Mouse (Mus musculus) liver, embryonic 16.5 days (tissue): Measurements from ENCODE around the gene Lamc2. TPM values are rescaled to one million over a fixed set of nuclear protein-coding genes. Genes with fewer than 3 reads are reported as not detected.

Experiments
- ATAC-seq: fragments of 200-750 bp; cut with Nextera tagmentation; 2 replicates; pipeline ENCODE4 v1.8.0; 2017; ENCODE audit warnings: low read depth, mild to moderate bottlenecking, moderate number of reproducible peaks, moderate library complexity
- H3K27ac ChIP-seq: fragments of 300-500 bp; sonication (generic); 2 replicates; pipeline ENCODE4 v1.5.1; 2014; ENCODE audit warnings: mild to moderate bottlenecking, low read length
- H3K27me3 ChIP-seq: fragments of 300-500 bp; sonication (generic); 2 replicates; pipeline ENCODE4 v1.6.1; 2014; ENCODE audit warnings: low read depth, low read length, mixed read lengths; ENCODE audit not compliant: control insufficient read depth, insufficient read depth
- H3K36me3 ChIP-seq: fragments of 300-500 bp; sonication (generic); 2 replicates; pipeline ENCODE4 v1.6.1; 2014; ENCODE audit warnings: mild to moderate bottlenecking; ENCODE audit not compliant: control insufficient read depth, insufficient read depth
- H3K4me1 ChIP-seq: fragments of 300-500 bp; sonication (generic); 2 replicates; pipeline ENCODE4 v1.6.1; 2014; ENCODE audit warnings: low read depth, low read length, mixed read lengths; ENCODE audit not compliant: control insufficient read depth
- H3K4me2 ChIP-seq: fragments of 300-500 bp; sonication (generic); 2 replicates; pipeline ENCODE4 v1.6.1; 2014; ENCODE audit warnings: low read depth, low read length, mixed read lengths
- H3K4me3 ChIP-seq: fragments of 300-500 bp; sonication (generic); 2 replicates; pipeline ENCODE4 v1.5.1; 2014; ENCODE audit warnings: low read depth, mild to moderate bottlenecking, low read length
- H3K9ac ChIP-seq: fragments of 300-500 bp; sonication (generic); 2 replicates; pipeline ENCODE4 v1.6.1; 2014; ENCODE audit warnings: low read depth, low read length
- H3K9me3 ChIP-seq: fragments of 300-500 bp; sonication (generic); replicated peaks from 2 replicates; pipeline ENCODE4 v1.6.1; 2016; ENCODE audit warnings: low read length; ENCODE audit not compliant: control insufficient read depth
- WGBS: fragments of 180-500 bp; shearing (Covaris S2); extraction: QIAGEN DNeasy Blood & Tissue Kit; methylation state at CpG from one replicate; pipeline ENCODE4 v1.1.7; 2014; ENCODE audit not compliant: insufficient replicate concordance; 5-methylcytosine and 5-hydroxymethylcytosine counted together
- polyA plus RNA-seq: library from polyadenylated mRNA; unstranded; fragments of >200 nt; fragmentation: Nextera tagmentation; extraction: Ambion mirVana; gene quantifications from 2 replicates; pipeline ENCODE4 v1.2.1, GENCODE M21; 2015

Lamc2 gene
- polyA plus RNA-seq, 1 experiment from 2014 or later = 0.39 TPM

DNA sequence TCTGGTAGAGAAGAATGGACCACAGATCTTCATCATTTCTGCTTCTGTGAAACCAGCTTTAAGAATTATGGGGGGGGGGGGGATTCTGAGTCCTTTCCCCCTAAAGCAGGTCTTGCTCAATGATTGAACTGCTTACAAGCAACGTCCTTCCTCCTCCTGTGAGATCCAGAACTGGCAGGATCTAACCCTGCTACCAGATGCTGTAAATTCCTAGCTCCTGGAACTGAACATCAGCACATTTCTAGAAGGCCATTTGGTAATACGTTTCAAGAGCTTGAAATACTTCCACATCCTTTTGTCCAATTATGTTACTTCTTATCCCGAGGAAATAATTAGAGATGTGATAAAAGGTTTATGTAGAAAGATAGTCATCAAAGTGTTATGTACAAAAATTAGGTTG lies 76.4 kb downstream of the Lamc2 start:
- WGBS = 40% methylated on average over 3 of the region's 3 CpGs
- H3K27ac ChIP-seq = no peak overlapping the region
- no peaks in the 10 kb centered on the region for H3K36me3 ChIP-seq
- no peak overlapping the region for H3K9ac ChIP-seq
- H3K27me3 ChIP-seq = no peaks in the 10 kb centered on the region
- ATAC-seq = no peak
- H3K4me1 ChIP-seq = no peaks in the 10 kb centered on the region
- H3K4me2 ChIP-seq = no peak overlapping the region
- no peak overlapping the region for H3K4me3 ChIP-seq
- H3K9me3 ChIP-seq = no peaks in the 10 kb centered on the region

DNA sequence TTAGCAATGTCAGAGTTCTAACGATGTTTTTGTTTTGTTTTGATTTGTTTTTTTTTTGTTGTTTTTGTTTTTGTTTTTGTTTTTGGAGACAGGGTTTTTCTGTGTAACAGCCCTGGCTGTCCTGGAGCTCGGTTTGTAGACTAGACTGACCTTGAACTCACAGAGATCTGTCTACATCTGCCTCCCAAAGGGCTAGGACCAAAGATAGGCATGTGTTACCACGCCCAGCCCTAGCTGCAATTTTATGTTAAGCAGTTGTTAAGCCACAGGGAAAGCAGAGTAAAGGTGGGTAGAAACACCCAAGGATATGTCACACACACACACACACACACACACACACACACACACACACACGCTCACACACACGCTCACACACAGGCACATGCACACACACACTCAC lies 76.9 kb downstream of the Lamc2 start:
- Histone ChIP-seq H3K4me2 (no peak overlapping the region), H3K9me3 (no peaks in the 10 kb centered on the region), H3K27me3 (no peaks in the 10 kb centered on the region), H3K4me3 (no peak overlapping the region), H3K4me1 (no peaks in the 10 kb centered on the region), H3K36me3 (no peaks in the 10 kb centered on the region), H3K9ac (no peak overlapping the region), H3K27ac (no peak overlapping the region)
- ATAC-seq = no peak
- WGBS = 46% methylated on average over 5 of the region's 5 CpGs

DNA sequence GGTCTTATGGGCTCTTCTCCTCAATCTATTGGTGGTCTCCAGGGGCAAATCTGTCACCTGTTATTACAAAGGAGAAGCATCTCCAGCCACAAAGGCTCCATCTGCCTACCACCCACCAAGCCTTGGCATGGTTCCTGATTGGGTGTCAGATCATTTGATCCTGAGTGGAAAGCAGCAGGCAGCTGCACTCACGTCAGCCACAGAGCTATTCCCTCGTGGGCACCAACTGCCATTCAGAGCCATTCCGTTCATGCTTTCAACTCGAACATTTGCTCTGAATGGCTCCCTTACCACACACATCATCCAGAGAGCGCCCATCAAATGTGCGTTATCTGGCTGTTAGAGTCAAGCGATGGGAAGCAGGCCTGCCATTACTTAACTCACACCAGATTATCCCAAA lies 78.4 kb downstream of the Lamc2 start:
- no peaks in the 10 kb centered on the region for H3K9me3 ChIP-seq
- no peak for ATAC-seq
- no peak overlapping the region for H3K9ac ChIP-seq
- WGBS = 58% methylated on average over 7 of the region's 7 CpGs
- H3K27ac ChIP-seq = no peak overlapping the region
- H3K27me3 ChIP-seq = no peaks in the 10 kb centered on the region
- no peak overlapping the region for H3K4me3 ChIP-seq
- H3K36me3 ChIP-seq = no peaks in the 10 kb centered on the region
- H3K4me2 ChIP-seq = no peak overlapping the region
- H3K4me1 ChIP-seq = no peaks in the 10 kb centered on the region

DNA sequence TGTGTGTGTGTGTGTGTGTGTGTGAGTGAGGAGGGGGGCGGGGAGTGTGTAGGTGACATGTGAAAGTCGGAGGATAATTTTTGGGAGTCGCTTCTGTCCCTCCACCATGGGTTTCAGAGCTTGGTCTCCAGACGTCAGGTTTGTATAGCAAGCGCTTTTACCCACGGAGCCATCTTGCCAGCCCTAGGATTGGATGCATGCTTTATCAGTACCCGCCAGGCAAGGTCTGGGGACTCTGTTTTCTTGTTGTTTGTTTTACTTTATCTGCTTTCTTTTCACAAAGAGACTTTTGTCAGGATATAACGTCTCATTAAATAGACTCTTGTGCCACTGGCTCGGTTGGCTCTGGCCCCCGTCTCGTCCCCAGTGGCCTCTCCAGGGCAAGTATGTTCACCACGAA lies 81.4 kb downstream of the Lamc2 start:
- Histone ChIP-seq H3K27me3 (no peaks in the 10 kb centered on the region), H3K9ac (no peak overlapping the region), H3K4me2 (no peak overlapping the region), H3K4me3 (no peak overlapping the region), H3K36me3 (no peaks in the 10 kb centered on the region), H3K9me3 (no peaks in the 10 kb centered on the region), H3K4me1 (no peaks in the 10 kb centered on the region), H3K27ac (no peak overlapping the region)
- peak; percentile 35 for ATAC-seq
- 36% methylated on average over 12 of the region's 12 CpGs for WGBS

DNA sequence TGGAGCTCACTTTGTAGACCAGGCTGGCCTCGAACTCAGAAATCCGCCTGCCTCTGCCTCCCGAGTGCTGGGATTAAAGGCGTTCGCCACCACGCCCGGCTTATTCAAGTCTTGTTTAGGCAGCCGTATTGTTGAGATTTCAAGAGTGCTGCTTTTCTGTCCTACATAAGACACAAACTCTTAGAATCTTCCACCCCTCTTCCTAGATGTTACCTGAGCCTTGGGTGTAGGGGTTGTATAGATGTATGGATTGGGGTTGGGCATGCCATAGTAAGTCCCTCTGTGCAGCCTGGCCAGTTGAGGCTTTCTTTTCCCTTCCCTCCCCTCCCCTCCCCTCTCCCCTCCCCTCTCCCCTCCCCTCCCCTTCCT lies 83.1 kb downstream of the Lamc2 start:
- 71% methylated on average over 8 of the region's 8 CpGs for WGBS
- H3K4me3 ChIP-seq = no peak overlapping the region
- no peak overlapping the region for H3K9ac ChIP-seq
- no peak overlapping the region for H3K27ac ChIP-seq
- no peaks in the 10 kb centered on the region for H3K4me1 ChIP-seq
- no peak for ATAC-seq
- H3K36me3 ChIP-seq = no peaks in the 10 kb centered on the region
- H3K9me3 ChIP-seq = no peaks in the 10 kb centered on the region
- no peak overlapping the region for H3K4me2 ChIP-seq
- H3K27me3 ChIP-seq = no peaks in the 10 kb centered on the region

DNA sequence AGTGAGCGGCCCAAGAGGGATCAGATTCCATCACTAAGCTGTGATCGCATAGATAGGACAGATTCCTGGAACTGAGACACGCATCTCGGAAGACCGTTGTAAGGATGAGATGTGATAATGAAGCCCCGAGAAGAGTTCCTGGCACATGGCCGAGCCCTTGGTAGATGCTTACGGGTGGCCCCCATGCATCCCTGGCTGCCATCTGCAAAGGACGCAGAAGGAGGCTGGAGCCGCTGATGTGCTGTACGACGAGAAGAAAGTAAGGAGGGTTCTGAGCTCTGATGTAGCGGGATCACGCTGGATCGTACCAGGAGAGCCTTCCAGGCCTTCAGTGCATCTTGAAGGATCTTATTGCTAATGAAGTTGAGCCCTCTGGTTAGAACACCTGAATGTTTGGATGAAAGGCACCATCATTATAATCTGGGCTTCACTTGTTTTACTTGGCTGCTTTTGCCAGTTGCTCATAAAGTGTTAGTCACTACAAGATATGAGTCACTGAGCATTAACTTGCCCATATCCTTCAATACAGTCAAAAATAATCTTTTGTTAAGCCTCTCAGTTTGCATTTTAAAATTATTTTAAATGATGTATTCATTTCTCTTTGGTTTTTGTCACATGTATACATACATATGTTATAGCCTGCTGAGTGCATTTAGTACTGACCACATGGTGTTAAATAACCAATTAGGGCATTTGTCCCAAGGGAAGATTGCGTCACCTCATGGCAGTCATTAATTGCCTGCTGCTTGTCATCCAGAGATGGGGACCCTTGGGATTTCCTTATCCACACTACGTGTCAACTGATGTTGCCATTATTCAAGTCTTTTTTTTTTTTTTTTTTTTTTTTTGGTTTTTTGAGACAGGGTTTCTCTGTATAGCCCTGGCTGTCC lies 83.7 kb downstream of the Lamc2 start:
- no peaks in the 10 kb centered on the region for H3K9me3 ChIP-seq
- no peaks in the 10 kb centered on the region for H3K4me1 ChIP-seq
- H3K27me3 ChIP-seq = no peaks in the 10 kb centered on the region
- H3K9ac ChIP-seq = no peak overlapping the region
- no peak overlapping the region for H3K4me2 ChIP-seq
- no peak overlapping the region for H3K27ac ChIP-seq
- 81% methylated on average over 17 of the region's 17 CpGs for WGBS
- H3K36me3 ChIP-seq = no peaks in the 10 kb centered on the region
- no peak for ATAC-seq
- H3K4me3 ChIP-seq = no peak overlapping the region

DNA sequence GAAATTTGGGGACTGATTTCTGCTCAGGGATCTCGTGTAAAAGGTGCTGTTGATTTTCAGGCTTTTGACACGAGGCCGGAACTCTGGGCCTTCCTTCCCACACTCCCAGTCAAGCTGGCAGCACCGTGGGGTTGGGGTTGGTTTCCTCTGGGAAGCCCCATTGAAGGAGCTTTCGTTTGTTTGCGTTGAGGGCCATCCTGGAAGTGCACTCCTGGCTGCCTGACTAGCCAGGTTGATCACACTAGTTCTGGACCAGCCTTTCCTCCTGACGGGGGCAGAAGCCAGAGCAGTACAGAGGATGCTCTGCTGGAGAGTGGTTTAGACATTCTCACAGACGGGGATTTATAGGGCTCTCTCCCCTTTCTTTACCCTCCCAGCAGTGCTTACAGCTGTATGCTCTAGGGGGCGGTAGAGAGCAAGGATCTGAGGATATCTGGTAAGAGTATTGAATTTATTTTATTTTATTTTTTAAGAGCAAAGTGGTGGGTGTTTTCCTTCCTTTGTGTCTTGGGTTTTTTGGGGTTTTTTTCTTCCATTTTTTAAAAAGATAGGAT lies 84.8 kb downstream of the Lamc2 start:
- no peaks in the 10 kb centered on the region for H3K27me3 ChIP-seq
- no peak overlapping the region for H3K4me3 ChIP-seq
- H3K4me2 ChIP-seq = no peak overlapping the region

DNA sequence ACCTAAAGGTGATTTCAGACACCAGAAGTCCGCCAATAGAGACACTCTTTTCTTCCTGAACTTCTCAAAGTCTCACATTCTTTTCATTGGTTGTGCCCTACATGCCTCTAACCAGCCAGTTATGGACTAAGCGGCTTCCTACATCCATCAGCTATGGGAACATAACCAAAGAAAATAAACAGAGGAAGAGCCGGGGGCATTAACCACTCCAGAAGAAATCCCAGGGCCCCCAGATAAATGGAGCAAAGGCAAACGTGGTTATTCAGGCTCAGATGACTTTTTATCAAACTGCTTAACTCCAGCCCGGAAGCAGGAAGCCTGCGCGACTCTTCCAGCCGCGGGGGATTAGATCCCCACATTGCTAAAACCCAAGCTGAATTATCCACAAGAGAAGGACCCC lies 85.3 kb downstream of the Lamc2 start:
- no peaks in the 10 kb centered on the region for H3K4me1 ChIP-seq
- WGBS = 22% methylated on average over 9 of the region's 9 CpGs
- H3K27me3 ChIP-seq = no peaks in the 10 kb centered on the region
- no peaks in the 10 kb centered on the region for H3K9me3 ChIP-seq
- no peak overlapping the region for H3K4me3 ChIP-seq
- no peak for ATAC-seq
- H3K9ac ChIP-seq = no peak overlapping the region
- no peak overlapping the region for H3K4me2 ChIP-seq
- no peak overlapping the region for H3K27ac ChIP-seq
- H3K36me3 ChIP-seq = no peaks in the 10 kb centered on the region

More for the DNA sequence above, 84.8 kb downstream of the Lamc2 start:
- Histone ChIP-seq H3K27ac (no peak overlapping the region), H3K9ac (no peak overlapping the region), H3K36me3 (no peaks in the 10 kb centered on the region), H3K4me1 (no peaks in the 10 kb centered on the region), H3K9me3 (no peaks in the 10 kb centered on the region)
- WGBS = 14% methylated on average over 9 of the region's 9 CpGs
- ATAC-seq = no peak

DNA sequence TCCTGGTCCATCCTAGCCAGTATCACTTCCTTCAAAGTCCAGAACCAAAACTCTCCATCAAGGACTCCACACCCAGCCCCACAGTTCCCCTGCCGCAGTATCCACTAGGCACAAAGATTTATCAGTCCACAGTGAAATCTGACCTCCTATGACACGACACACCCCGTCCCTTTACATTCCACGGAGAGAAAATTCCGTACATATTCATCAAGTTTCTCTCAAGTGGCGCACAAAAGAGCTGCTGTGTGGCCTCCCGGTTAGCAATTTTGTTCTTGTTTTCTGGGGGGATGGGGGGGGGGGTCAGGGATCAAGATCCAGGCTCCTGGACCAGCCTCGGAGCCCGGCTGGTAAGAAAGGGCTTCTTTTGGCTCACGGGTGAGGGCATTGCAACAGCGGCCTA lies 87.7 kb downstream of the Lamc2 start:
- H3K9ac ChIP-seq = no peak overlapping the region
- H3K27ac ChIP-seq = no peak overlapping the region
- no peak overlapping the region for H3K4me2 ChIP-seq
- H3K27me3 ChIP-seq = no peaks in the 10 kb centered on the region
- no peak overlapping the region for H3K4me3 ChIP-seq
- H3K36me3 ChIP-seq = no peaks in the 10 kb centered on the region
- no peaks in the 10 kb centered on the region for H3K9me3 ChIP-seq
- no peak for ATAC-seq
- 71% methylated on average over 11 of the region's 11 CpGs for WGBS
- H3K4me1 ChIP-seq = no peaks in the 10 kb centered on the region
